Mouse (Mus musculus) layer of hippocampus, adult 18-20 months (tissue): ENCODE measurements around the gene Nav3. TPM values are rescaled to one million over a fixed set of nuclear protein-coding genes. Genes with fewer than 3 reads are reported as not detected.

Source experiments
- DNase-seq, 2 experiments: peaks; one replicate each; pipeline ENCODE4 v3.0.0; 2022; ENCODE audit warnings: low spot score in 2 of 2
- total RNA-seq, 2 experiments: library from RNA; stranded (reverse); gene quantifications; 2 replicates each; pipeline ENCODE4 v1.2.3; 2021

Nav3 gene
- total RNA-seq, 2 experiments from 2014 or later, result 73.6 to 76.1 TPM

GRCm38 (mm10) chr10:109924136-109924535, 531.9 kb downstream of the Nav3 start:
- no peak for DNase-seq

- no peak for DNase-seq
Observed at GRCm38 (mm10) chr10:109921368-109921767, 534.6 kb downstream of the Nav3 start.

GRCm38 (mm10) chr10:109920607-109921187, 535.3 kb downstream of the Nav3 start:
- peak in 1 of 2 experiments; percentile 81 for DNase-seq

- DNase-seq, result no peak
Observed at GRCm38 (mm10) chr10:109919515-109919914, 536.5 kb downstream of the Nav3 start.

- no peak for DNase-seq
Observed at GRCm38 (mm10) chr10:109907206-109907605, 548.8 kb downstream of the Nav3 start.

- DNase-seq, result no peak
Observed at GRCm38 (mm10) chr10:109906413-109906785, 549.6 kb downstream of the Nav3 start.

- DNase-seq, result no peak
Observed at GRCm38 (mm10) chr10:109905649-109906412, 550.2 kb downstream of the Nav3 start.

- DNase-seq, result no peak
Observed at GRCm38 (mm10) chr10:109904841-109905240, 551.2 kb downstream of the Nav3 start.

GRCm38 (mm10) chr10:109903701-109904555, 552.1 kb downstream of the Nav3 start:
- DNase-seq, result no peak

- DNase-seq, result no peak
Observed at GRCm38 (mm10) chr10:109903241-109903640, 552.8 kb downstream of the Nav3 start.

GRCm38 (mm10) chr10:109889171-109889475, 566.9 kb downstream of the Nav3 start:
- DNase-seq, result no peak

GRCm38 (mm10) chr10:109888355-109889170, 567.4 kb downstream of the Nav3 start:
- no peak for DNase-seq

- no peak for DNase-seq
Observed at GRCm38 (mm10) chr10:109887160-109887559, 568.8 kb downstream of the Nav3 start.

GRCm38 (mm10) chr10:109876107-109876506, 579.9 kb downstream of the Nav3 start:
- DNase-seq, result no peak

GRCm38 (mm10) chr10:109875312-109875830, 580.6 kb downstream of the Nav3 start:
- DNase-seq, result no peak

GRCm38 (mm10) chr10:109874652-109875311, 581.2 kb downstream of the Nav3 start:
- no peak for DNase-seq

GRCm38 (mm10) chr10:109866063-109866462, 589.9 kb downstream of the Nav3 start:
- DNase-seq, result no peak

- no peak for DNase-seq
Observed at GRCm38 (mm10) chr10:109865391-109865790, 590.6 kb downstream of the Nav3 start.

GRCm38 (mm10) chr10:109864708-109865107, 591.3 kb downstream of the Nav3 start:
- DNase-seq, result peak in 1 of 2 experiments; percentile 81

- peak in 1 of 2 experiments; percentile 40 for DNase-seq
Observed at GRCm38 (mm10) chr10:109861275-109861674, 594.7 kb downstream of the Nav3 start.
